23 mouse cellular contexts compared by ENCODE assay signal in the genomic region with DNA sequence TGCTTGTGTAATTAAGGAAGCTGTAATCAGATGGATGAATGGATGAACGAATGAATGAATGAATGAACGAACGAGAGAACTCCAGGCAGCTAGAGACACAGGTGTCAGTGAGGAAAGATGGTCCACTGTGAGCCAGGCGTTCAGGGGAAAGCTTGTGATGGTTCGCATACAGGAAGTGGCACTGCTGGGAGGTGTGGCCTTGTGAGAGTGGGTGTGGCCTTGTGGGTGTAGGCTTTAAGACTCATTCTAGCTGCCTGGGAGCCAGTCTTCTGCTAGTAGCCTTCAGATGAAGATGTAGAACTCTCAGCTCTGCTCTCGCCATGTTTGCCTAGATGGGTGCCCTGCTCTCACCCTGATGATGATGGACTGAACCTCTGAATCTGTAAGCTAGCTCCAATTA. TPM values are rescaled to one million over a fixed set of nuclear protein-coding genes. Genes with fewer than 3 reads are reported as not detected.
DNase-seq lines count a peak whose midpoint lies in the region; ATAC-seq and TF ChIP-seq lines count a peak whose summit lies in the region.
"Had no signal": no experiment of that assay in that cellular context is flagged by ENCODE, and none has a peak within 500 bp of the region (broad histone marks: within the 10 kb centered on the region; RNA-seq: fewer than 3 reads in every experiment).

No protein-coding gene starts in this region.

- H3K36me3 ChIP-seq in liver, embryonic 12.5 days: no peaks in the 10 kb centered on the region
- no peaks in the 10 kb centered on the region for H3K36me3 ChIP-seq in liver, postnatal 0 days (replicated peaks; ENCODE audit: insufficient read depth, low read length)
- no peaks in the 10 kb centered on the region for H3K36me3 ChIP-seq in lung, postnatal 0 days (ENCODE audit: insufficient read depth, low read length)
- H3K36me3 ChIP-seq: embryonic facial prominence, embryonic 13.5 days; forebrain, embryonic 10.5 days; heart, embryonic 13.5 days; stomach, embryonic 15.5 days had no signal

- WGBS in liver, embryonic 12.5 days (ENCODE audit: insufficient replicate concordance): 61% methylated on average over 6 of the region's 6 CpGs
- WGBS in liver, postnatal 0 days (ENCODE audit: insufficient replicate concordance): 83% methylated on average over 6 of the region's 6 CpGs
- WGBS in lung, postnatal 0 days: 86% methylated on average over 6 of the region's 6 CpGs

- H3K9me3 ChIP-seq in liver, embryonic 12.5 days (replicated peaks): peaks cover 3% of the 10 kb centered on the region; the same call in 1 of the 2 replicates
- H3K9me3 ChIP-seq in liver, postnatal 0 days (ENCODE audit: low read length): no peaks in the 10 kb centered on the region
- no peaks in the 10 kb centered on the region for H3K9me3 ChIP-seq in lung, postnatal 0 days (ENCODE audit: low read length)
- H3K9me3 ChIP-seq: embryonic facial prominence, embryonic 13.5 days; forebrain, embryonic 10.5 days; stomach, embryonic 15.5 days had no signal

- peak; percentile 49; the same call in 1 of the 2 replicates for ATAC-seq in liver, embryonic 12.5 days
- no peak for ATAC-seq in liver, postnatal 0 days
- ATAC-seq in CD4-positive, CD25-positive, alpha-beta regulatory T cell, adult 4 months: peak; percentile 47
- 0 out of 2 replicates have a peak, but pooled peaks have one; percentile 30 for ATAC-seq in common myeloid progenitor, adult 5-6 weeks (replicated peaks; ENCODE audit: low read depth, poor library complexity, severe bottlenecking)
- no peak for ATAC-seq in lung, postnatal 0 days

- no peak for DNase-seq in liver, postnatal 0 days
- DNase-seq in thymus, postnatal 25 days: peak; percentile 37
- DNase-seq in testis, postnatal 10 days (ENCODE audit: low spot score): no peak
- no peak for DNase-seq in left cerebral cortex, adult 9 months (ENCODE audit: low spot score in 2 of 2)
- DNase-seq in lung, postnatal 0 days (ENCODE audit: low spot score): no peak
- DNase-seq: adrenal gland, postnatal 10 days; cerebellum, adult 18-20 months; heart, adult 11 months; heart, postnatal 4 days; kidney, adult 9 months; kidney, postnatal 36 days; layer of hippocampus, adult 9-11 months; lung, adult 2 months; midbrain, embryonic 14.5 days; right cerebral cortex, adult 18-20 months; spleen, adult 18-20 months had no signal

- peaks cover 7% of the 10 kb centered on the region for H3K27me3 ChIP-seq in liver, embryonic 12.5 days (replicated peaks)
- no peaks in the 10 kb centered on the region for H3K27me3 ChIP-seq in liver, postnatal 0 days (ENCODE audit: insufficient read depth, low read length)
- no peaks in the 10 kb centered on the region for H3K27me3 ChIP-seq in lung, postnatal 0 days (replicated peaks; ENCODE audit: insufficient read depth, low read length)
- H3K27me3 ChIP-seq: embryonic facial prominence, embryonic 13.5 days; stomach, embryonic 15.5 days had no signal

- H3K4me2 ChIP-seq in liver, embryonic 12.5 days: no peak overlapping the region
- no peak overlapping the region for H3K4me2 ChIP-seq in liver, postnatal 0 days (ENCODE audit: low read depth, low read length)
- no peak overlapping the region for H3K4me2 ChIP-seq in lung, postnatal 0 days (replicated peaks; ENCODE audit: low read depth, low read length)
- H3K4me2 ChIP-seq: embryonic facial prominence, embryonic 13.5 days; heart, embryonic 13.5 days; stomach, embryonic 15.5 days had no signal

- H3K9ac ChIP-seq in liver, embryonic 12.5 days: no peak overlapping the region
- no peak overlapping the region for H3K9ac ChIP-seq in liver, postnatal 0 days (replicated peaks)
- no peak overlapping the region for H3K9ac ChIP-seq in lung, postnatal 0 days (replicated peaks; ENCODE audit: low read depth)
- H3K9ac ChIP-seq: embryonic facial prominence, embryonic 13.5 days; heart, embryonic 13.5 days; stomach, embryonic 15.5 days had no signal

- no peak overlapping the region for H3K27ac ChIP-seq in liver, embryonic 12.5 days
- H3K27ac ChIP-seq in liver, postnatal 0 days (ENCODE audit: low read depth): no peak overlapping the region
- H3K27ac ChIP-seq in lung, postnatal 0 days (ENCODE audit: low read length): no peak overlapping the region
- H3K27ac ChIP-seq: embryonic facial prominence, embryonic 13.5 days; forebrain, embryonic 10.5 days; heart, embryonic 13.5 days; stomach, embryonic 15.5 days had no signal

- TF ChIP-seq CTCF in liver, postnatal 0 days (IDR thresholded peaks at IDR 0.05; ENCODE audit: low read depth): no peak
- no peak for TF ChIP-seq CTCF in lung, postnatal 0 days (IDR thresholded peaks at IDR 0.05)

- no peak overlapping the region for H3K4me3 ChIP-seq in liver, embryonic 12.5 days
- H3K4me3 ChIP-seq in liver, postnatal 0 days (ENCODE audit: low read depth, low read length): no peak overlapping the region
- no peak overlapping the region for H3K4me3 ChIP-seq in lung, postnatal 0 days (ENCODE audit: low read depth, low read length)
- H3K4me3 ChIP-seq: embryonic facial prominence, embryonic 13.5 days; forebrain, embryonic 10.5 days; heart, embryonic 13.5 days; stomach, embryonic 15.5 days had no signal

- TF ChIP-seq EP300 in liver, postnatal 0 days (IDR thresholded peaks at IDR 0.05; ENCODE audit: low read depth): no peak
- TF ChIP-seq EP300 in lung, postnatal 0 days (IDR thresholded peaks at IDR 0.05): no peak

- H3K4me1 ChIP-seq in liver, embryonic 12.5 days: peaks cover 9% of the 10 kb centered on the region
- H3K4me1 ChIP-seq in liver, postnatal 0 days (ENCODE audit: insufficient read depth): no peaks in the 10 kb centered on the region
- no peaks in the 10 kb centered on the region for H3K4me1 ChIP-seq in lung, postnatal 0 days (ENCODE audit: insufficient read depth, low read depth, low read length)
- H3K4me1 ChIP-seq: heart, embryonic 13.5 days; stomach, embryonic 15.5 days had no signal

RNA-seq across cellular contexts. Expression of a gene that starts 51.0 kb away (rescaled TPM):
- polyA plus RNA-seq in liver, embryonic 12.5 days (2016; fragmentation: Nextera tagmentation; extraction: Ambion mirVana): 12.3 and 12.8 TPM in 2 replicates
- 16.4 and 16.6 TPM in 2 replicates for polyA plus RNA-seq in liver, postnatal 0 days (2015; fragmentation: Nextera tagmentation; extraction: Ambion mirVana)
- 1 to 10 TPM; 5.4 to 5.5 TPM for polyA plus RNA-seq in CD4-positive, CD25-positive, alpha-beta regulatory T cell, adult 4 months (2017; shearing (Covaris generic))
- 17.6 and 20.8 TPM in 2 replicates for total RNA-seq in common myeloid progenitor, adult 5-6 weeks (2017)
- 22.9 and 26.4 TPM in 2 replicates for polyA plus RNA-seq in lung, postnatal 0 days (2015; fragmentation: Nextera tagmentation; extraction: Ambion mirVana)

RNA-seq across cellular contexts. Expression of a gene that starts 59.5 kb away (rescaled TPM):
- 24.8 and 25.8 TPM in 2 replicates for polyA plus RNA-seq in liver, embryonic 12.5 days (2016; fragmentation: Nextera tagmentation; extraction: Ambion mirVana)
- 11.4 and 14.4 TPM in 2 replicates for polyA plus RNA-seq in liver, postnatal 0 days (2015; fragmentation: Nextera tagmentation; extraction: Ambion mirVana)
- polyA plus RNA-seq in CD4-positive, CD25-positive, alpha-beta regulatory T cell, adult 4 months (2017; shearing (Covaris generic)): 100 to 1,000 TPM in 1 of 2 experiments, 10 to 100 TPM in 1; 86.5 to 118 TPM
- 44.6 and 73.4 TPM in 2 replicates for total RNA-seq in common myeloid progenitor, adult 5-6 weeks (2017)
- 25.9 and 28.0 TPM in 2 replicates for polyA plus RNA-seq in lung, postnatal 0 days (2015; fragmentation: Nextera tagmentation; extraction: Ambion mirVana)

Comparison
In these comparisons a context has a peak if more than half of its experiments do, and no peak if none do; other contexts are left out.
1. ATAC-seq: peak in liver, embryonic 12.5 days (single experiment), CD4-positive, CD25-positive, alpha-beta regulatory T cell, adult 4 months (single experiment) and common myeloid progenitor, adult 5-6 weeks (single experiment); none in liver, postnatal 0 days (single experiment) and lung, postnatal 0 days (single experiment).